Mouse (Mus musculus): ENCODE results near the gene Acnat2. TPM values are rescaled to one million over a fixed set of nuclear protein-coding genes. Genes with fewer than 3 reads are reported as not detected.

Acnat2 gene
- polyA plus RNA-seq (2017; shearing (Covaris generic)) = not detected

DNA sequence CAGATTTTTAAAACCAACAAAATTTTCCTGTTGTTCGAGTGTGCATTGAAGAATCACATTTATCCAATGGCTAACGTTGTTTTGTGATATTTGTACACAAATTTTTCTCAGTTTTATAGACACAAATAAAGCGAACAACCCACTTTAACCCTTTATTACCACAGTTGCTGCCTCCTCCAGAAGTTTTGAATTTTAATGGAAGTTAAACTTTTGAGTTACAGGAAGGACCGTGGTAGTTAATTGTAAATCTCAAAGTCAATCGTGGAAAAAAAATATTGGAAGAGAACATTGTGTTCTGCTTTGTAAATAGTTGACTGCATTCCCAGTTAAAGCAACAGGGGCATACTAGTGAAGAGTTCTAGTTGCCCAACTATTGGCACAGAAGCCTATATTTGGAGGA lies at the start of gene Acnat2:
Acnat2 (minus strand) TSS at position 195 of the 400 bp plus-strand sequence.

Other genes starting within 250 kb of the Acnat2 start
- not detected for gene Acnat1, start 65.8 kb upstream of the Acnat2 start, polyA plus RNA-seq (2017; shearing (Covaris generic))
- gene Baat, start 98.4 kb upstream of the Acnat2 start, polyA plus RNA-seq (2017; shearing (Covaris generic)) = not detected
- gene Mrpl50, start 112.9 kb upstream of the Acnat2 start, polyA plus RNA-seq (2017; shearing (Covaris generic)) = 28.5 TPM
- gene Zfp189, start 113.0 kb upstream of the Acnat2 start, polyA plus RNA-seq (2017; shearing (Covaris generic)) = 5.1 TPM
- gene Aldob, start 141.4 kb upstream of the Acnat2 start, polyA plus RNA-seq (2017; shearing (Covaris generic)) = not detected
- not detected for gene Tmem246, start 189.7 kb upstream of the Acnat2 start, polyA plus RNA-seq (2017; shearing (Covaris generic))
- 67.9 TPM for gene Rnf20, start 223.9 kb upstream of the Acnat2 start, polyA plus RNA-seq (2017; shearing (Covaris generic))